18 mouse cellular contexts compared by ENCODE assay signal in the genomic region with DNA sequence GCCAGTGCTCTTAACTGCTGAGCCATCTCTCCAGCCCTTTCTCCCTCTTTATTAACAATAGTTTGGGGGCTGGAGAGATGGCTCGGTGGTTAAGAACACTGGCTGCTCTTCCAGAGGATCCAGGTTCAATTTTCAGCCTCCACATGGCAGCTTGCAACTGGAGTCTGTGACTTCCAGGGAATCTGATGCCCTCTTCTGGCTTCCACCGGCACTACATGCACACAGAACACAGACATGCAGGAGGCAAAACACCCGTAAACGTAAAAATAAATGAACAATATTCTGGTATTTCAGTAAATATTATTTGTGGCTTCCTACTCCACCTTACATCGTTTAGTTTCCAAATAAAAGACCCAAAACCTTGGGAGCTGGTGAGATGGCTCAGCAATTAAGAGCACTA. TPM values are rescaled to one million over a fixed set of nuclear protein-coding genes. Genes with fewer than 3 reads are reported as not detected.
A peak's percentile ranks its signal among the peaks of the same experiment; 100 is the strongest.
DNase-seq lines count a peak whose midpoint lies in the region; ATAC-seq and TF ChIP-seq lines count a peak whose summit lies in the region.
"Had no signal": no experiment of that assay in that cellular context is flagged by ENCODE, and none has a peak within 500 bp of the region (broad histone marks: within the 10 kb centered on the region; RNA-seq: fewer than 3 reads in every experiment).

No protein-coding gene starts in this region.

- intact Hi-C loops in left cerebral cortex, postnatal 36 days (cut with DNase I), result no loop called here

- H3K9ac ChIP-seq in hindbrain, embryonic 11.5 days (ENCODE audit: low read depth, low read length), result no peak overlapping the region
- no peak overlapping the region for H3K9ac ChIP-seq in hindbrain, embryonic 14.5 days
- H3K9ac ChIP-seq in lung, postnatal 0 days (replicated peaks; ENCODE audit: low read depth), result no peak overlapping the region
- no peak overlapping the region for H3K9ac ChIP-seq in MEL (ENCODE audit: control insufficient read depth, low read depth, low read length, poor library complexity, severe bottlenecking)
- H3K9ac ChIP-seq: embryonic facial prominence, embryonic 15.5 days; forebrain, embryonic 15.5 days; heart, embryonic 13.5 days; liver, embryonic 13.5 days had no signal

- no peak for ATAC-seq in hindbrain, embryonic 11.5 days (ENCODE audit: low FRiP score)
- ATAC-seq in hindbrain, embryonic 14.5 days (ENCODE audit: low FRiP score), result no peak
- no peak for ATAC-seq in lung, postnatal 0 days
- 0 out of 2 replicates have a peak, but pooled peaks have one; percentile 54 for ATAC-seq in megakaryocyte progenitor cell, adult 5-6 weeks (replicated peaks; ENCODE audit: poor library complexity)
- ATAC-seq: forebrain, embryonic 15.5 days had no signal

- H3K36me3 ChIP-seq in hindbrain, embryonic 11.5 days (ENCODE audit: control insufficient read depth, insufficient read depth, low read length), result no peaks in the 10 kb centered on the region
- no peaks in the 10 kb centered on the region for H3K36me3 ChIP-seq in hindbrain, embryonic 14.5 days (replicated peaks; ENCODE audit: control insufficient read depth, insufficient read depth)
- no peaks in the 10 kb centered on the region for H3K36me3 ChIP-seq in lung, postnatal 0 days (ENCODE audit: insufficient read depth, low read length)
- H3K36me3 ChIP-seq in MEL (ENCODE audit: control insufficient read depth in 1 of 2, insufficient read depth in 2 of 2, low read length in 2 of 2), result no peaks in the 10 kb centered on the region
- H3K36me3 ChIP-seq: embryonic facial prominence, embryonic 15.5 days; forebrain, embryonic 15.5 days; G1E; heart, embryonic 13.5 days; liver, embryonic 13.5 days had no signal

- DNase-seq in hindbrain, embryonic 11.5 days (ENCODE audit: low spot score), result peak; percentile 15
- DNase-seq in hindbrain, embryonic 14.5 days (ENCODE audit: low spot score), result no peak
- no peak for DNase-seq in lung, postnatal 0 days (ENCODE audit: low spot score)
- no peak for DNase-seq in lung, postnatal 14 days
- peak; percentile 54 for DNase-seq in MEL (ENCODE audit: low read depth, low spot score)
- no peak for DNase-seq in left cerebral cortex, postnatal 36 days (ENCODE audit: low spot score in 2 of 2)
- DNase-seq: cerebellum, postnatal 14 days; gastrocnemius, postnatal 25 days; kidney, postnatal 25 days; liver, embryonic 13.5 days; right cerebral cortex, postnatal 4 days had no signal

- no peak for TF ChIP-seq EP300 in lung, postnatal 0 days (IDR thresholded peaks at IDR 0.05)
- TF ChIP-seq EP300 in MEL (IDR thresholded peaks at IDR 0.05; ENCODE audit: low read depth in 1 of 2, low read length in 2 of 2), result no peak

- H3K4me3 ChIP-seq in hindbrain, embryonic 11.5 days (ENCODE audit: low read depth, low read length), result no peak overlapping the region
- H3K4me3 ChIP-seq in hindbrain, embryonic 14.5 days (replicated peaks; ENCODE audit: low read length), result no peak overlapping the region
- no peak overlapping the region for H3K4me3 ChIP-seq in lung, postnatal 0 days (ENCODE audit: low read depth, low read length)
- no peak overlapping the region for H3K4me3 ChIP-seq in MEL (ENCODE audit: control insufficient read depth in 1 of 2, insufficient read depth in 1 of 2, low read depth in 2 of 2, low read length in 2 of 2)
- H3K4me3 ChIP-seq: embryonic facial prominence, embryonic 15.5 days; forebrain, embryonic 15.5 days; heart, embryonic 13.5 days; liver, embryonic 13.5 days had no signal

- no peak overlapping the region for H3K4me2 ChIP-seq in hindbrain, embryonic 11.5 days (replicated peaks; ENCODE audit: low read depth, low read length)
- H3K4me2 ChIP-seq in hindbrain, embryonic 14.5 days (replicated peaks), result no peak overlapping the region
- no peak overlapping the region for H3K4me2 ChIP-seq in lung, postnatal 0 days (replicated peaks; ENCODE audit: low read depth, low read length)
- H3K4me2 ChIP-seq: embryonic facial prominence, embryonic 15.5 days; forebrain, embryonic 15.5 days; heart, embryonic 13.5 days; liver, embryonic 13.5 days had no signal

- H3K27ac ChIP-seq in hindbrain, embryonic 11.5 days (ENCODE audit: low read depth, low read length), result no peak overlapping the region
- H3K27ac ChIP-seq in hindbrain, embryonic 14.5 days, result no peak overlapping the region
- H3K27ac ChIP-seq in lung, postnatal 0 days (ENCODE audit: low read length), result no peak overlapping the region
- no peak overlapping the region for H3K27ac ChIP-seq in MEL (ENCODE audit: control insufficient read depth, low read depth, low read length)
- H3K27ac ChIP-seq: embryonic facial prominence, embryonic 15.5 days; forebrain, embryonic 15.5 days; heart, embryonic 13.5 days; liver, embryonic 13.5 days had no signal

- no peaks in the 10 kb centered on the region for H3K9me3 ChIP-seq in hindbrain, embryonic 11.5 days (ENCODE audit: control insufficient read depth, low read length)
- no peaks in the 10 kb centered on the region for H3K9me3 ChIP-seq in hindbrain, embryonic 14.5 days (ENCODE audit: control insufficient read depth, low read length)
- H3K9me3 ChIP-seq in lung, postnatal 0 days (ENCODE audit: low read length), result no peaks in the 10 kb centered on the region
- H3K9me3 ChIP-seq in MEL (replicated peaks; ENCODE audit: insufficient read depth, low read length), result no peaks in the 10 kb centered on the region
- H3K9me3 ChIP-seq: embryonic facial prominence, embryonic 15.5 days; forebrain, embryonic 15.5 days; G1E; liver, embryonic 13.5 days had no signal

- TF ChIP-seq RAD21 in MEL (IDR thresholded peaks at IDR 0.05; ENCODE audit: low read depth, low read length), result no peak; the same call in 1 of the 2 replicates

- 74% methylated on average over 5 of the region's 5 CpGs for WGBS in hindbrain, embryonic 11.5 days
- 82% methylated on average over 5 of the region's 5 CpGs for WGBS in hindbrain, embryonic 14.5 days
- 69% methylated on average over 5 of the region's 5 CpGs for WGBS in lung, postnatal 0 days

- H3K27me3 ChIP-seq in hindbrain, embryonic 11.5 days (ENCODE audit: control insufficient read depth, insufficient read depth, low read length), result no peaks in the 10 kb centered on the region
- no peaks in the 10 kb centered on the region for H3K27me3 ChIP-seq in hindbrain, embryonic 14.5 days (ENCODE audit: control insufficient read depth, insufficient read depth, low read length)
- H3K27me3 ChIP-seq in lung, postnatal 0 days (replicated peaks; ENCODE audit: insufficient read depth, low read length), result no peaks in the 10 kb centered on the region
- peaks cover 3 to 6% of the 10 kb centered on the region in 2 experiments; a peak in 2 of 4 replicates for H3K27me3 ChIP-seq in MEL (ENCODE audit: control insufficient read depth in 1 of 2, insufficient read depth in 2 of 2, low read length in 2 of 2)
- H3K27me3 ChIP-seq: embryonic facial prominence, embryonic 15.5 days; forebrain, embryonic 15.5 days; heart, embryonic 13.5 days had no signal

- H3K4me1 ChIP-seq in hindbrain, embryonic 11.5 days (replicated peaks; ENCODE audit: control insufficient read depth, insufficient read depth, low read length), result no peaks in the 10 kb centered on the region
- H3K4me1 ChIP-seq in hindbrain, embryonic 14.5 days (replicated peaks; ENCODE audit: control insufficient read depth, insufficient read depth, low read length), result no peaks in the 10 kb centered on the region
- H3K4me1 ChIP-seq in lung, postnatal 0 days (ENCODE audit: insufficient read depth, low read depth, low read length), result no peaks in the 10 kb centered on the region; the same call in 1 of the 2 replicates
- H3K4me1 ChIP-seq in MEL (ENCODE audit: control insufficient read depth in 1 of 2, insufficient read depth in 2 of 2, low read length in 2 of 2), result no peaks in the 10 kb centered on the region; a peak in 1 of 4 replicates
- H3K4me1 ChIP-seq: embryonic facial prominence, embryonic 15.5 days; forebrain, embryonic 15.5 days; liver, embryonic 13.5 days had no signal

- peak; percentile 53 for TF ChIP-seq CTCF in lung, postnatal 0 days (IDR thresholded peaks at IDR 0.05)
- TF ChIP-seq CTCF in MEL (IDR thresholded peaks at IDR 0.05 in 2 of 3, conservative IDR thresholded peaks at IDR 0.05 in 1 of 3; ENCODE audit: control insufficient read depth in 1 of 3, insufficient read depth in 1 of 3, low read depth in 2 of 3, low read length in 3 of 3, poor library complexity in 1 of 3, severe bottlenecking in 1 of 3), result peak; percentile 51 to 52 (median 52)

- TF ChIP-seq POLR2A in MEL (IDR thresholded peaks at IDR 0.05; ENCODE audit: control insufficient read depth in 1 of 2, insufficient read depth in 1 of 2, low read depth in 1 of 2, low read length in 2 of 2, poor library complexity in 1 of 2), result no peak

- no peaks in the 10 kb centered on the region for H3K79me2 ChIP-seq in MEL (ENCODE audit: control insufficient read depth, insufficient read depth, low read length, poor library complexity)

RNA-seq across cellular contexts. Expression of a gene that starts 11.1 kb away (rescaled TPM):
- polyA plus RNA-seq in hindbrain, embryonic 11.5 days (2014; fragmentation: Nextera tagmentation; extraction: Ambion mirVana), result not detected in 2 replicates
- polyA plus RNA-seq in hindbrain, embryonic 14.5 days (2014; fragmentation: Nextera tagmentation; extraction: Ambion mirVana), result 0.34 TPM in 1 of 2 replicates, not detected in the other
- polyA plus RNA-seq in lung, postnatal 0 days (2015; fragmentation: Nextera tagmentation; extraction: Ambion mirVana), result not detected in 2 replicates
- not detected in 2 replicates for total RNA-seq in MEL (2012; rRNA removed)
- not detected for polyA plus RNA-seq in MEL (2012; ENCODE audit: insufficient read depth in 1 of 2, insufficient read length in 2 of 2, low read depth in 1 of 2, low replicate concordance in 2 of 2, missing spikeins in 1 of 2)
- total RNA-seq in megakaryocyte progenitor cell, adult 5-6 weeks (2015), result not detected in 2 replicates
- total RNA-seq in megakaryocyte progenitor cell, adult 5-6 weeks (2017), result not detected in 2 replicates
- total RNA-seq in left cerebral cortex, postnatal 36 days (2021), result under 1 TPM in 1 of 2 experiments, not detected in 1; 0.22 TPM
- total RNA-seq: gastrocnemius, postnatal 25 days had no signal
- polyA plus RNA-seq: embryonic facial prominence, embryonic 15.5 days; G1E; heart, embryonic 13.5 days; liver, embryonic 13.5 days; stomach, embryonic 16.5 days had no signal

RNA-seq across cellular contexts. Expression of a gene that starts 27.6 kb away (rescaled TPM):
- polyA plus RNA-seq in hindbrain, embryonic 11.5 days (2014; fragmentation: Nextera tagmentation; extraction: Ambion mirVana), result 298 and 307 TPM in 2 replicates
- polyA plus RNA-seq in hindbrain, embryonic 14.5 days (2014; fragmentation: Nextera tagmentation; extraction: Ambion mirVana), result 446 and 463 TPM in 2 replicates
- polyA plus RNA-seq in lung, postnatal 0 days (2015; fragmentation: Nextera tagmentation; extraction: Ambion mirVana), result 240 and 261 TPM in 2 replicates
- total RNA-seq in MEL (2012; rRNA removed), result 279 and 288 TPM in 2 replicates
- 100 to 1,000 TPM in 1 of 2 experiments, not detected in 1; 297 TPM for polyA plus RNA-seq in MEL (2012; ENCODE audit: insufficient read depth in 1 of 2, insufficient read length in 2 of 2, low read depth in 1 of 2, low replicate concordance in 2 of 2, missing spikeins in 1 of 2)
- total RNA-seq in megakaryocyte progenitor cell, adult 5-6 weeks (2015), result 162 and 164 TPM in 2 replicates
- total RNA-seq in megakaryocyte progenitor cell, adult 5-6 weeks (2017), result 73.9 and 88.7 TPM in 2 replicates
- total RNA-seq in left cerebral cortex, postnatal 36 days (2021), result 100 to 1,000 TPM; 264 to 316 TPM

RNA-seq across cellular contexts. Expression of a gene that starts 35.1 kb away (rescaled TPM):
- polyA plus RNA-seq in hindbrain, embryonic 11.5 days (2014; fragmentation: Nextera tagmentation; extraction: Ambion mirVana), result not detected in 2 replicates
- not detected in 2 replicates for polyA plus RNA-seq in hindbrain, embryonic 14.5 days (2014; fragmentation: Nextera tagmentation; extraction: Ambion mirVana)
- not detected in 2 replicates for polyA plus RNA-seq in lung, postnatal 0 days (2015; fragmentation: Nextera tagmentation; extraction: Ambion mirVana)
- total RNA-seq in MEL (2012; rRNA removed), result not detected in 2 replicates
- not detected for polyA plus RNA-seq in MEL (2012; ENCODE audit: insufficient read depth in 1 of 2, insufficient read length in 2 of 2, low read depth in 1 of 2, low replicate concordance in 2 of 2, missing spikeins in 1 of 2)
- not detected in 2 replicates for total RNA-seq in megakaryocyte progenitor cell, adult 5-6 weeks (2015)
- not detected in 2 replicates for total RNA-seq in megakaryocyte progenitor cell, adult 5-6 weeks (2017)
- total RNA-seq in left cerebral cortex, postnatal 36 days (2021), result not detected
- total RNA-seq: gastrocnemius, postnatal 25 days; left cerebral cortex, adult 18-20 months had no signal
- polyA plus RNA-seq: embryonic facial prominence, embryonic 15.5 days; forebrain, embryonic 15.5 days; G1E; liver, embryonic 13.5 days; stomach, embryonic 16.5 days had no signal

Comparison
In these comparisons a context has a peak if more than half of its experiments do, and no peak if none do; other contexts are left out.
1. DNase-seq: peak in hindbrain, embryonic 11.5 days (single experiment) and MEL (single experiment); none in hindbrain, embryonic 14.5 days (single experiment), lung, postnatal 0 days (single experiment), lung, postnatal 14 days (single experiment) and left cerebral cortex, postnatal 36 days (0 of 2).